Mouse (Mus musculus): Measurements from ENCODE around the gene Unc5a. TPM values are rescaled to one million over a fixed set of nuclear protein-coding genes. Genes with fewer than 3 reads are reported as not detected.

Gene Unc5a
- polyA plus RNA-seq, 1 experiment from 2014 or later = 2.3 TPM

GRCm38 (mm10) chr13:54955695-54956471, 6.7 kb downstream of the Unc5a start:
- under 1% methylated on average over 60 of the region's 61 CpGs for WGBS

DNA sequence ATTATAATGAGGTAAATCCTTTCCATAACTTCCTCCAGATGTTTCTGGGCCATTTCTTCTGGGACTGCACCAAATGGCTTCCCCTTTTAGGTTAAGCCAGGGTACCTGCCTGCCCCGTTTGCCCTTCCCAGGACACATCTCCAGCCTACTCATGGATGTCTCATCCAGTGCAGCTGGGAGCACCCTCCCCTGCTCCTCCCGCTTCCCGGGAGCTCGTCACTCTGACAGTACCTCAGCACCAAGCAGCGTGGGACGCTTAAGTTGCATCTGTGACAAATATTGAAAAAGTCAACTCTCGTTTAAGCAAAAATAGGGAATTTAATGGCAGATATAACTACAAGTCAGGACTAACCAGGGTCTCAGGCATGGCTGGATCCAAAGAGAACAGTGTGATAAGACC, 8.1 kb downstream of the Unc5a start:
- H3K4me3 ChIP-seq = no peak overlapping the region
- no peak overlapping the region for H3K27ac ChIP-seq (replicated peaks)
- H3K4me2 ChIP-seq = no peak overlapping the region
- H3K4me1 ChIP-seq = peaks cover 10% of the 10 kb centered on the region
- 57% methylated on average over 7 of the region's 7 CpGs for WGBS
- H3K9me3 ChIP-seq = no peaks in the 10 kb centered on the region
- H3K36me3 ChIP-seq = no peaks in the 10 kb centered on the region
- peaks cover 97% of the 10 kb centered on the region for H3K27me3 ChIP-seq (replicated peaks)
- no peak overlapping the region for H3K9ac ChIP-seq
- ATAC-seq (ENCODE audit: extremely low read depth, insufficient number of reproducible peaks, low FRiP score, low TSS enrichment) = no peak

More at GRCm38 (mm10) chr13:54955695-54956471, 6.7 kb downstream of the Unc5a start:
- Histone ChIP-seq H3K4me1 (peaks cover 10% of the 10 kb centered on the region), H3K9me3 (no peaks in the 10 kb centered on the region), H3K4me2 (peak overlapping the region; percentile 95), H3K27ac (replicated peaks) (no peak overlapping the region), H3K27me3 (replicated peaks) (peaks cover 97% of the 10 kb centered on the region), H3K4me3 (peak overlapping the region; percentile 60), H3K36me3 (no peaks in the 10 kb centered on the region), H3K9ac (peak overlapping the region; percentile 75)
- ATAC-seq (ENCODE audit: extremely low read depth, insufficient number of reproducible peaks, low FRiP score, low TSS enrichment) = no peak

DNA sequence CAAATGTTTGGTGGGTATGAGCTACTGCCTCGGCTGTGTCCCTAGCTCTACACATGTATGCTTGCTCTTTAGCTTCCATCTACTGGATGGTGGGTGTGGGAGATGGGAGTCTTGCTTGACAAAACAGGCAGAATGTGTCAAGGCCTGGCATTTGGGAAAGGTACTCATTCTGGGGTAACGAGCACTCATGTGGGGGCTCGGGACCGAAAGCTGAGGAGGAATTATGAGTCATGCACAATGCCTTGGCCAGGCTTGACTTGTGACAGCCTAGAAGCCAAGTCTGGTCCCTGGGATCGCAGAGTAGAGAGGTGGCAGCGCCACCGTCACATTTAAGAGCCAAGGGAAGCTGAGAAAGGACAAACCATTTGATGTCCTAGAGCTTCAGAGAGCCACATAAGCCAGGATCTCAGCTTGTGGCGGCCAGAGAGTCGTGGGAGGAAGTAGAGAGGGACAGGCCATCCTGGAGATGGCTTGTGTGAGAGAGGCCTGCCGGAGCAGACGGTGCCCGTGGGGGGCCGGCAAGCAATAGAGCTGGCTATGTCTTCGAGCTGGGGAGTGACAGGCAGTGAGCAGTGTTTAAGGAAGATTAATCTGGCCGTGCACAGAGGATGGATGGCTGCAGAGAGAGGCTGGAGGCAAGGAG, 10.0 kb downstream of the Unc5a start:
- ATAC-seq (ENCODE audit: extremely low read depth, insufficient number of reproducible peaks, low FRiP score, low TSS enrichment) = no peak
- H3K9ac ChIP-seq = no peak overlapping the region
- no peaks in the 10 kb centered on the region for H3K36me3 ChIP-seq
- H3K4me2 ChIP-seq = no peak overlapping the region
- WGBS = 42% methylated on average over 15 of the region's 15 CpGs
- no peaks in the 10 kb centered on the region for H3K9me3 ChIP-seq
- peaks cover 10% of the 10 kb centered on the region for H3K4me1 ChIP-seq
- H3K4me3 ChIP-seq = no peak overlapping the region
- no peak overlapping the region for H3K27ac ChIP-seq (replicated peaks)
- peaks cover 78% of the 10 kb centered on the region for H3K27me3 ChIP-seq (replicated peaks)

- peaks cover 10% of the 10 kb centered on the region for H3K4me1 ChIP-seq
- H3K27me3 ChIP-seq (replicated peaks) = peaks cover 72% of the 10 kb centered on the region
- ATAC-seq (ENCODE audit: extremely low read depth, insufficient number of reproducible peaks, low FRiP score, low TSS enrichment) = no peak
- H3K4me3 ChIP-seq = no peak overlapping the region
- no peaks in the 10 kb centered on the region for H3K36me3 ChIP-seq
- no peak overlapping the region for H3K9ac ChIP-seq
- H3K4me2 ChIP-seq = no peak overlapping the region
- no peak overlapping the region for H3K27ac ChIP-seq (replicated peaks)
- WGBS = 44% methylated on average over 6 of the region's 6 CpGs
- no peaks in the 10 kb centered on the region for H3K9me3 ChIP-seq
Observed at GRCm38 (mm10) chr13:54959842-54960241, 10.6 kb downstream of the Unc5a start.

DNA sequence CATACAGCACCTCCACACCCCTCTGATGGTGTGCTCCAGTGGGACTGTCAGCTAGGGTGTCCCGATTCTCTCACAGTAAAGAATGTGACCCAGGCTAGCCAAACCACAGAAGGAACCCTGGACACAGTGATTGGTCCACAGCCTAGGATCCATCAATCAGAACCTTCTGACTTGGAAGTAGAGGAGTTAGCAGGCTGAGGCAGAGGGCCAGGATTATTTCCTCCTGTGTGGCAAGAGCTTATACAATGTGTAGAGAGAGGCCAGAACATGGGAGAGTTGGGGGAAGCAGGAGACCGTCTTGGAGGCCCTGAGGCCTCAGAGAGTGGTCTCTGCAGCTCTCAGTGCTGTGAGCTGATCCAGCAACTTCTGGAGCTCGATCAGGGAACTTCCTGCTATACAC, 11.3 kb downstream of the Unc5a start:
- H3K9ac ChIP-seq = no peak overlapping the region
- peaks cover 10% of the 10 kb centered on the region for H3K4me1 ChIP-seq
- no peak overlapping the region for H3K4me2 ChIP-seq
- H3K36me3 ChIP-seq = no peaks in the 10 kb centered on the region
- peaks cover 65% of the 10 kb centered on the region for H3K27me3 ChIP-seq (replicated peaks)
- no peak overlapping the region for H3K4me3 ChIP-seq
- no peaks in the 10 kb centered on the region for H3K9me3 ChIP-seq
- H3K27ac ChIP-seq (replicated peaks) = no peak overlapping the region
- ATAC-seq (ENCODE audit: extremely low read depth, insufficient number of reproducible peaks, low FRiP score, low TSS enrichment) = no peak
- WGBS = 52% methylated on average over 3 of the region's 3 CpGs

DNA sequence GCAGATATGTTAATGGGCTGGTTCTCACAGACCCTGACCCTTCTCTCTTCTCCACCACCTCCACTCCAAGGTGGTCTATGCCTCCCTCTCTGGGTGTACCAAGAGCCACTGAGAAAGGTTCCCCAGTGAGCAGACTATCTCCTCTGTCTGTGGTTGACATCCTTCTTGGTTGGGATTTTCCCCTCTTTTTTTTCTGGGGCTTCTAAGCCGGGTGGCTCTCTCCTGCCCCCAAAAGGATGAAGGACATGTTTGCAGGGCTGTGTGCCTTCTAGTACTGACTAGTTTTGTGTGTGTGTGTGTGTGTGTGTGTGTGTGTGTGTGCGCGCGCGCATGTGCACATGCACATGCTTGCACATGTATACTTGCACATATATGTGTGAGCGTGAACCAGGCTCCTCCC, 16.0 kb downstream of the Unc5a start:
- Histone ChIP-seq H3K4me2 (no peak overlapping the region), H3K27ac (replicated peaks) (no peak overlapping the region), H3K36me3 (no peaks in the 10 kb centered on the region), H3K4me3 (no peak overlapping the region), H3K27me3 (replicated peaks) (peaks cover 36% of the 10 kb centered on the region), H3K4me1 (no peaks in the 10 kb centered on the region), H3K9me3 (no peaks in the 10 kb centered on the region), H3K9ac (no peak overlapping the region)
- 76% methylated on average over 6 of the region's 6 CpGs for WGBS
- no peak for ATAC-seq (ENCODE audit: extremely low read depth, insufficient number of reproducible peaks, low FRiP score, low TSS enrichment)

DNA sequence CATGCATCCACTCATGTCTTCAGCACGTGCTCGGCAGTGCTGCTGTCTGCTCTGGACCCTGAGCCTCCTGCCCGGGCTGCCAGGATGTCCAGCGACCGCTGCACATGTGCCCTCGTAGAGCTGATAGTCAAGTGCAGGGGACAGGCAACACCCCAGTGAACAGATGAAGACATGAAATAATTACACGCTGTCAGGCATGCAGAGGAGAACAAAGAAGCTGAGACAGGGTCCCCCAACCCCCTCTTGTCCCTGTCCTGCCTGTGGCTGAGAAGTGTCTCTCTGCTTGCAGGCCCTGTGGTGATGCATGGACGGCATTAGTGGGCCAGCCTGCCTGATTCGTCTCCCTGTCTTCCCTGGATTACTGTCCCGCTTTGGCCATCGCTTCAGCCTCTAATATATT, 18.3 kb downstream of the Unc5a start:
- H3K36me3 ChIP-seq = no peaks in the 10 kb centered on the region
- no peak for ATAC-seq (ENCODE audit: extremely low read depth, insufficient number of reproducible peaks, low FRiP score, low TSS enrichment)
- H3K4me2 ChIP-seq = no peak overlapping the region
- H3K4me1 ChIP-seq = no peaks in the 10 kb centered on the region
- H3K9me3 ChIP-seq = no peaks in the 10 kb centered on the region
- H3K27me3 ChIP-seq (replicated peaks) = peaks cover 19% of the 10 kb centered on the region
- no peak overlapping the region for H3K27ac ChIP-seq (replicated peaks)
- no peak overlapping the region for H3K9ac ChIP-seq
- H3K4me3 ChIP-seq = no peak overlapping the region
- 65% methylated on average over 11 of the region's 11 CpGs for WGBS

- H3K9ac ChIP-seq = no peak overlapping the region
- peaks cover 22% of the 10 kb centered on the region for H3K27me3 ChIP-seq (replicated peaks)
- no peaks in the 10 kb centered on the region for H3K36me3 ChIP-seq
- no peak overlapping the region for H3K4me2 ChIP-seq
- no peak overlapping the region for H3K27ac ChIP-seq (replicated peaks)
- H3K9me3 ChIP-seq = no peaks in the 10 kb centered on the region
- 48% methylated on average over 5 of the region's 5 CpGs for WGBS
- no peak overlapping the region for H3K4me3 ChIP-seq
- H3K4me1 ChIP-seq = no peaks in the 10 kb centered on the region
- no peak for ATAC-seq (ENCODE audit: extremely low read depth, insufficient number of reproducible peaks, low FRiP score, low TSS enrichment)
Observed at GRCm38 (mm10) chr13:54968636-54969035, 19.4 kb downstream of the Unc5a start.

GRCm38 (mm10) chr13:54969513-54969912, 20.3 kb downstream of the Unc5a start:
- no peak overlapping the region for H3K9ac ChIP-seq
- no peak for ATAC-seq (ENCODE audit: extremely low read depth, insufficient number of reproducible peaks, low FRiP score, low TSS enrichment)

GRCm38 (mm10) chr13:54970521-54971247, 21.5 kb downstream of the Unc5a start:
- Histone ChIP-seq H3K9me3 (no peaks in the 10 kb centered on the region), H3K36me3 (no peaks in the 10 kb centered on the region), H3K27me3 (replicated peaks) (peaks cover 22% of the 10 kb centered on the region), H3K4me2 (no peak overlapping the region), H3K27ac (replicated peaks) (no peak overlapping the region), H3K4me1 (no peaks in the 10 kb centered on the region), H3K4me3 (no peak overlapping the region), H3K9ac (no peak overlapping the region)
- 37% methylated on average over 14 of the region's 14 CpGs for WGBS
- no peak for ATAC-seq (ENCODE audit: extremely low read depth, insufficient number of reproducible peaks, low FRiP score, low TSS enrichment)

More at GRCm38 (mm10) chr13:54969513-54969912, 20.3 kb downstream of the Unc5a start:
- Histone ChIP-seq H3K4me3 (no peak overlapping the region), H3K4me1 (no peaks in the 10 kb centered on the region), H3K9me3 (no peaks in the 10 kb centered on the region), H3K27ac (replicated peaks) (no peak overlapping the region), H3K4me2 (no peak overlapping the region), H3K36me3 (no peaks in the 10 kb centered on the region), H3K27me3 (replicated peaks) (peaks cover 22% of the 10 kb centered on the region)
- WGBS = 61% methylated on average over 9 of the region's 9 CpGs

DNA sequence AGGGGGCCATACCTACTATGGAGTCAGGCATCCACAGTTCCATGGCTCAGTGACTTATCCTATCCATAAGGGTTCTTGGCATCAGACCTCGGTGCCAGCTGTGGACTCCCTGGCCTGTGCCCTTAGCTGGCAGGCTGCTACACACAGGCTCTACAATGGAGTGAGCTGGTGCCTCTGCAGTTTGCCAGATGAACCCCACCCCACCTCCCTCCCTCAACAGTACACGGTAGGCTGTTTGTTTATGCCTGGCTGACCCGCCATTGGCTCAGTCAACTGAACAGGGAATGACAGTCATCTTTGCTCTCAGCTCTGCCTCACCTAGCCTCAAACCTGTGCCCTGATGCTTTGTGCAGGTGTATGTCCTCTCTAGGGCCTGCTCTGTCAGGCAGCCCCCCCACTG, 26.3 kb downstream of the Unc5a start:
- 56% methylated on average over 3 of the region's 3 CpGs for WGBS
- no peaks in the 10 kb centered on the region for H3K9me3 ChIP-seq
- H3K27ac ChIP-seq (replicated peaks) = no peak overlapping the region
- ATAC-seq (ENCODE audit: extremely low read depth, insufficient number of reproducible peaks, low FRiP score, low TSS enrichment) = no peak
- H3K4me3 ChIP-seq = no peak overlapping the region
- H3K9ac ChIP-seq = no peak overlapping the region
- H3K4me1 ChIP-seq = no peaks in the 10 kb centered on the region
- peaks cover 34% of the 10 kb centered on the region for H3K27me3 ChIP-seq (replicated peaks)
- no peaks in the 10 kb centered on the region for H3K36me3 ChIP-seq
- no peak overlapping the region for H3K4me2 ChIP-seq
